In the genomic region with DNA sequence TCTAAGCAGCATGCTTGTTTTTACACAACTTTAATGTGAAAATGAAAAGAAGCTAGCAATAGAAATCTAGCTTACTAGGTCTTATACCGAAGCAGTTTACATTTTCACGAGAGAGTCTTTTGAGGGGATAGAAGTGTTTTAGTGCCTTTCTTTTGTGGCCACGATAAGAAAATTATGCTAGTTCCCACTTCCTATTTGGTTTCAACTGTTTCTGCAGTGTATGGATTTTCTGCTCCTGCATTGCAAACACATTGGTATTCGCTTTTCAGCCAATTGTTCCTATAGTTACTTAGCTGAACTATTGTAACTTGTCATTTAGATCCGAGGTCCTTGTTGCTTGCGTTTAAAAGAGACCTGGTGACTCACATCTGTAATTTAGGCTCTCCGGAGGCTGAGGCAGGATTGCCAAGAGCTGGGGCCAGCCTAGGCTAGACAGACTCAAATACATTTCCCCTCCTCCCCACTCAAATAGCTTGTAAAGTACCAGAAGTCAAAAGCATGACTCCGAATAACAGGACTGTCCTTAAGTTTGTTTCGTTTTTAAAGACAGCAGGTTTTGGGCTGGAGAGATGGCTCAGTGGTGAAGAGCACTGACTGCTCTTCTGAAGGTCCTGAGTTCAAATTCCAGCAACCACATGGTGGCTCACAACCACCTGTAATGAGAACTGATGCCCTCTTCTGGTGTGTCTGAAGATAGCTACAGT, we compare ENCODE assay signal across 8 mouse cellular contexts. TPM values are rescaled to one million over a fixed set of nuclear protein-coding genes. Genes with fewer than 3 reads are reported as not detected.
DNase-seq lines count a peak whose midpoint lies in the region; ATAC-seq and TF ChIP-seq lines count a peak whose summit lies in the region.

No protein-coding gene starts in this region.

- H3K4me3 ChIP-seq in limb, embryonic 15.5 days: peak overlapping the region; percentile 72
- peak overlapping the region; percentile 80 for H3K4me3 ChIP-seq in stomach, postnatal 0 days (ENCODE audit: low read depth, low read length)

- no peaks in the 10 kb centered on the region for H3K9me3 ChIP-seq in limb, embryonic 15.5 days
- no peaks in the 10 kb centered on the region for H3K9me3 ChIP-seq in stomach, postnatal 0 days (ENCODE audit: control insufficient read depth, low read length)

- TF ChIP-seq EP300 in stomach, postnatal 0 days (optimal IDR thresholded peaks at IDR 0.05): no peak

- no peaks in the 10 kb centered on the region for H3K27me3 ChIP-seq in limb, embryonic 15.5 days
- no peaks in the 10 kb centered on the region for H3K27me3 ChIP-seq in stomach, postnatal 0 days (ENCODE audit: control insufficient read depth, insufficient read depth, low read length)

- WGBS in limb, embryonic 15.5 days: 21% methylated on average over 9 of the region's 9 CpGs
- 19% methylated on average over 9 of the region's 9 CpGs for WGBS in stomach, postnatal 0 days

- peaks cover 32% of the 10 kb centered on the region for H3K4me1 ChIP-seq in limb, embryonic 15.5 days
- no peaks in the 10 kb centered on the region for H3K4me1 ChIP-seq in stomach, postnatal 0 days (replicated peaks; ENCODE audit: control insufficient read depth, insufficient read depth)

- H3K4me2 ChIP-seq in limb, embryonic 15.5 days: peak overlapping the region; percentile 74
- H3K4me2 ChIP-seq in stomach, postnatal 0 days (replicated peaks; ENCODE audit: low read depth): peak overlapping the region; percentile 96

- DNase-seq in cerebellum, adult 9-10 months: peak; percentile 37
- no peak for DNase-seq in cerebellum, postnatal 4 days (ENCODE audit: low spot score in 2 of 2)
- peak; percentile 77 for DNase-seq in 3134 (ENCODE audit: extremely low read depth, insufficient read length, low spot score)
- peak; percentile 10 for DNase-seq in fibroblast of lung, adult 2 months (ENCODE audit: low read depth)
- no peak for DNase-seq in stomach, postnatal 0 days (ENCODE audit: low spot score)
- DNase-seq in gastrocnemius, adult 18-20 months (ENCODE audit: low spot score): no peak
- DNase-seq in ovary, postnatal 10 days (ENCODE audit: low spot score): no peak

- no peaks in the 10 kb centered on the region for H3K36me3 ChIP-seq in limb, embryonic 15.5 days
- no peaks in the 10 kb centered on the region for H3K36me3 ChIP-seq in stomach, postnatal 0 days (ENCODE audit: control insufficient read depth, insufficient read depth, low read length)

- no peak overlapping the region for H3K9ac ChIP-seq in limb, embryonic 15.5 days
- no peak overlapping the region; the same call in 1 of the 2 replicates for H3K9ac ChIP-seq in stomach, postnatal 0 days (ENCODE audit: low read length)

- no peak for TF ChIP-seq CTCF in stomach, postnatal 0 days (IDR thresholded peaks at IDR 0.05; ENCODE audit: low read depth)

- H3K27ac ChIP-seq in limb, embryonic 15.5 days: peak overlapping the region; percentile 100
- peak overlapping the region; percentile 100 for H3K27ac ChIP-seq in stomach, postnatal 0 days (replicated peaks)

- ATAC-seq in limb, embryonic 15.5 days (ENCODE audit: insufficient number of reproducible peaks, low FRiP score, low TSS enrichment, low read depth): no peak
- ATAC-seq in stomach, postnatal 0 days (ENCODE audit: low FRiP score, low TSS enrichment): no peak

RNA-seq across cellular contexts. Expression of a gene that starts 0.6 kb away (rescaled TPM):
- 0.25 and 0.54 TPM in 2 replicates for polyA plus RNA-seq in limb, embryonic 15.5 days (2015; fragmentation: Nextera tagmentation; extraction: Ambion mirVana)
- 0.59 and 0.68 TPM in 2 replicates for polyA plus RNA-seq in stomach, postnatal 0 days (2015; fragmentation: Nextera tagmentation; extraction: Ambion mirVana)
- 1 to 10 TPM; 3.7 to 4.9 TPM for total RNA-seq in gastrocnemius, adult 18-20 months (2021)

RNA-seq across cellular contexts. Expression of a gene that starts 3.2 kb away (rescaled TPM):
- 140 and 142 TPM in 2 replicates for polyA plus RNA-seq in limb, embryonic 15.5 days (2015; fragmentation: Nextera tagmentation; extraction: Ambion mirVana)
- 439 and 445 TPM in 2 replicates for polyA plus RNA-seq in stomach, postnatal 0 days (2015; fragmentation: Nextera tagmentation; extraction: Ambion mirVana)
- 10 to 100 TPM; 15.3 to 15.4 TPM for total RNA-seq in gastrocnemius, adult 18-20 months (2021)

RNA-seq across cellular contexts. Expression of a gene that starts 22.6 kb away (rescaled TPM):
- 1.1 and 1.4 TPM in 2 replicates for polyA plus RNA-seq in limb, embryonic 15.5 days (2015; fragmentation: Nextera tagmentation; extraction: Ambion mirVana)
- polyA plus RNA-seq in stomach, postnatal 0 days (2015; fragmentation: Nextera tagmentation; extraction: Ambion mirVana): 0.46 and 0.96 TPM in 2 replicates
- under 1 TPM in 1 of 2 experiments, not detected in 1; 0.05 TPM for total RNA-seq in gastrocnemius, adult 18-20 months (2021)

RNA-seq across cellular contexts. Expression of a gene that starts 23.2 kb away (rescaled TPM):
- polyA plus RNA-seq in limb, embryonic 15.5 days (2015; fragmentation: Nextera tagmentation; extraction: Ambion mirVana): 90.4 and 90.9 TPM in 2 replicates
- polyA plus RNA-seq in stomach, postnatal 0 days (2015; fragmentation: Nextera tagmentation; extraction: Ambion mirVana): 39.8 and 42.8 TPM in 2 replicates
- 10 to 100 TPM; 52.4 to 52.7 TPM for total RNA-seq in gastrocnemius, adult 18-20 months (2021)

RNA-seq across cellular contexts. Expression of a gene that starts 23.3 kb away (rescaled TPM):
- 0.06 and 0.07 TPM in 2 replicates for polyA plus RNA-seq in limb, embryonic 15.5 days (2015; fragmentation: Nextera tagmentation; extraction: Ambion mirVana)
- polyA plus RNA-seq in stomach, postnatal 0 days (2015; fragmentation: Nextera tagmentation; extraction: Ambion mirVana): 2.0 and 2.5 TPM in 2 replicates
- not detected for total RNA-seq in gastrocnemius, adult 18-20 months (2021)

Comparison
In these comparisons a context has a peak if more than half of its experiments do, and no peak if none do; other contexts are left out.
1. DNase-seq: peak in cerebellum, adult 9-10 months (single experiment), 3134 (single experiment) and fibroblast of lung, adult 2 months (single experiment); none in cerebellum, postnatal 4 days (0 of 2), stomach, postnatal 0 days (single experiment), gastrocnemius, adult 18-20 months (single experiment) and ovary, postnatal 10 days (single experiment).